ENCODE assay signal across 8 mouse cellular contexts in genomic region chr8:78124248-78124647, GRCm38 (mm10).
DNase-seq lines count a peak whose midpoint lies in the region; ATAC-seq and TF ChIP-seq lines count a peak whose summit lies in the region.
"Had no signal": no experiment of that assay in that cellular context is flagged by ENCODE, and none has a peak within 500 bp of the region (broad histone marks: within the 10 kb centered on the region; RNA-seq: fewer than 3 reads in every experiment).

No protein-coding gene starts in this region.

- ATAC-seq in hindbrain, postnatal 0 days = no peak
- ATAC-seq in hindbrain, embryonic 14.5 days (ENCODE audit: low FRiP score) = no peak
- no peak for ATAC-seq in hindbrain, embryonic 13.5 days (ENCODE audit: low FRiP score)

- no peaks in the 10 kb centered on the region for H3K27me3 ChIP-seq in hindbrain, postnatal 0 days (ENCODE audit: insufficient read depth, low read length)
- no peaks in the 10 kb centered on the region for H3K27me3 ChIP-seq in hindbrain, embryonic 14.5 days (ENCODE audit: control insufficient read depth, insufficient read depth, low read length)
- H3K27me3 ChIP-seq in E14TG2a.4 (ENCODE audit: insufficient read depth, low read length) = no peaks in the 10 kb centered on the region
- no peaks in the 10 kb centered on the region for H3K27me3 ChIP-seq in splenic B cell, adult 2 months (ENCODE audit: control insufficient read depth, insufficient read depth, low read length, poor library complexity, severe bottlenecking)
- no peaks in the 10 kb centered on the region for H3K27me3 ChIP-seq in hindbrain, embryonic 13.5 days
- H3K27me3 ChIP-seq: liver, embryonic 15.5 days had no signal

- TF ChIP-seq CTCF in hindbrain, postnatal 0 days (IDR thresholded peaks at IDR 0.05; ENCODE audit: low read depth) = peak; percentile 55
- peak; percentile 78 for TF ChIP-seq CTCF in E14TG2a.4 (conservative IDR thresholded peaks at IDR 0.05; ENCODE audit: low read length)

- H3K4me3 ChIP-seq in hindbrain, postnatal 0 days (ENCODE audit: low read length) = no peak overlapping the region
- H3K4me3 ChIP-seq in hindbrain, embryonic 14.5 days (replicated peaks; ENCODE audit: low read length) = no peak overlapping the region
- H3K4me3 ChIP-seq in E14TG2a.4 (replicated peaks; ENCODE audit: low read length) = no peak overlapping the region
- H3K4me3 ChIP-seq in hindbrain, embryonic 13.5 days = no peak overlapping the region
- H3K4me3 ChIP-seq: liver, embryonic 15.5 days had no signal

- no peak overlapping the region for H3K9ac ChIP-seq in hindbrain, postnatal 0 days (replicated peaks; ENCODE audit: low read length)
- no peak overlapping the region for H3K9ac ChIP-seq in hindbrain, embryonic 14.5 days
- H3K9ac ChIP-seq in hindbrain, embryonic 13.5 days = no peak overlapping the region
- H3K9ac ChIP-seq: liver, embryonic 15.5 days had no signal

- H3K27ac ChIP-seq in hindbrain, postnatal 0 days = no peak overlapping the region
- no peak overlapping the region for H3K27ac ChIP-seq in hindbrain, embryonic 14.5 days
- H3K27ac ChIP-seq in hindbrain, embryonic 13.5 days = no peak overlapping the region
- H3K27ac ChIP-seq: liver, embryonic 15.5 days had no signal

- H3K9me3 ChIP-seq in hindbrain, postnatal 0 days (ENCODE audit: low read length) = no peaks in the 10 kb centered on the region
- no peaks in the 10 kb centered on the region for H3K9me3 ChIP-seq in hindbrain, embryonic 14.5 days (ENCODE audit: control insufficient read depth, low read length)
- H3K9me3 ChIP-seq in E14TG2a.4 (ENCODE audit: low read length) = no peaks in the 10 kb centered on the region
- H3K9me3 ChIP-seq in hindbrain, embryonic 13.5 days = no peaks in the 10 kb centered on the region
- H3K9me3 ChIP-seq: liver, embryonic 15.5 days had no signal

- no peaks in the 10 kb centered on the region for H3K4me1 ChIP-seq in hindbrain, postnatal 0 days (ENCODE audit: insufficient read depth, low read length)
- no peaks in the 10 kb centered on the region for H3K4me1 ChIP-seq in hindbrain, embryonic 14.5 days (replicated peaks; ENCODE audit: control insufficient read depth, insufficient read depth, low read length)
- peaks cover 35% of the 10 kb centered on the region for H3K4me1 ChIP-seq in E14TG2a.4 (replicated peaks; ENCODE audit: low read depth, low read length)
- H3K4me1 ChIP-seq in hindbrain, embryonic 13.5 days (replicated peaks) = peaks cover 7% of the 10 kb centered on the region; the same call in 1 of the 2 replicates
- H3K4me1 ChIP-seq: liver, embryonic 15.5 days had no signal

- DNase-seq in hindbrain, postnatal 0 days (ENCODE audit: low spot score) = peak; percentile 43
- DNase-seq in hindbrain, embryonic 14.5 days (ENCODE audit: low spot score) = no peak
- DNase-seq in WW6 (ENCODE audit: low read depth, low spot score) = peak; percentile 71
- DNase-seq in induced T-regulatory cell, adult 2 months (ENCODE audit: low read depth) = peak; percentile 27
- peak; percentile 48 for DNase-seq in splenic B cell, adult 2 months (ENCODE audit: low read depth, low spot score)

- no peaks in the 10 kb centered on the region for H3K36me3 ChIP-seq in hindbrain, postnatal 0 days (ENCODE audit: insufficient read depth, low read length)
- H3K36me3 ChIP-seq in hindbrain, embryonic 14.5 days (replicated peaks; ENCODE audit: control insufficient read depth, insufficient read depth) = no peaks in the 10 kb centered on the region
- no peaks in the 10 kb centered on the region for H3K36me3 ChIP-seq in E14TG2a.4 (ENCODE audit: insufficient read depth, low read length)
- H3K36me3 ChIP-seq in splenic B cell, adult 2 months (ENCODE audit: control insufficient read depth, insufficient read depth, low read length, poor library complexity, severe bottlenecking) = no peaks in the 10 kb centered on the region
- H3K36me3 ChIP-seq in hindbrain, embryonic 13.5 days = no peaks in the 10 kb centered on the region
- H3K36me3 ChIP-seq: liver, embryonic 15.5 days had no signal

- 56% methylated on average over 5 of the region's 5 CpGs for WGBS in hindbrain, postnatal 0 days
- WGBS in hindbrain, embryonic 14.5 days = 60% methylated on average over 5 of the region's 5 CpGs
- 62% methylated on average over 5 of the region's 5 CpGs for WGBS in hindbrain, embryonic 13.5 days

- H3K4me2 ChIP-seq in hindbrain, postnatal 0 days (ENCODE audit: low read depth, low read length) = no peak overlapping the region
- no peak overlapping the region for H3K4me2 ChIP-seq in hindbrain, embryonic 14.5 days (replicated peaks)
- H3K4me2 ChIP-seq in hindbrain, embryonic 13.5 days = no peak overlapping the region
- H3K4me2 ChIP-seq: liver, embryonic 15.5 days had no signal
